Mouse (Mus musculus) kidney, embryonic 16.5 days (tissue): ENCODE results near the gene Ankrd24. TPM values are rescaled to one million over a fixed set of nuclear protein-coding genes. Genes with fewer than 3 reads are reported as not detected.
"Not testable (repeated sequence)": the region's sequence is repeated elsewhere in the genome, so short reads cannot be mapped to it uniquely, and the experiment has no call there.

Source experiments
- ATAC-seq: fragments of 200-750 bp; cut with Nextera tagmentation; 2 replicates; pipeline ENCODE4 v1.8.0; 2017; ENCODE audit warnings: moderate TSS enrichment; ENCODE audit not compliant: low FRiP score, low TSS enrichment
- H3K27ac ChIP-seq: fragments of 300-500 bp; sonication (generic); 2 replicates; pipeline ENCODE4 v1.5.1; 2014; ENCODE audit warnings: low read length
- H3K27me3 ChIP-seq: fragments of 300-500 bp; sonication (generic); 2 replicates; pipeline ENCODE4 v1.6.1; 2014; ENCODE audit warnings: low read length, control low read depth, mixed read lengths; ENCODE audit not compliant: insufficient read depth
- H3K36me3 ChIP-seq: fragments of 300-500 bp; sonication (generic); 2 replicates; pipeline ENCODE4 v1.6.1; 2014; ENCODE audit warnings: low read length, control low read depth, mixed read lengths; ENCODE audit not compliant: insufficient read depth
- H3K4me1 ChIP-seq: fragments of 300-500 bp; sonication (generic); 2 replicates; pipeline ENCODE4 v1.6.1; 2014; ENCODE audit warnings: low read length, control low read depth, mixed read lengths; ENCODE audit not compliant: insufficient read depth
- H3K4me2 ChIP-seq: fragments of 300-500 bp; sonication (generic); replicated peaks from 2 replicates; pipeline ENCODE4 v1.6.1; 2014; ENCODE audit warnings: low read depth, low read length
- H3K4me3 ChIP-seq: fragments of 300-500 bp; sonication (generic); 2 replicates; pipeline ENCODE4 v1.5.1; 2014; ENCODE audit warnings: mild to moderate bottlenecking, low read length
- H3K9ac ChIP-seq: fragments of 300-500 bp; sonication (generic); replicated peaks from 2 replicates; pipeline ENCODE4 v1.6.1; 2014; ENCODE audit warnings: low read length
- H3K9me3 ChIP-seq: fragments of 300-500 bp; sonication (generic); 2 replicates; pipeline ENCODE4 v1.6.1; 2016; ENCODE audit warnings: low read length, control low read depth
- WGBS: fragments of 180-500 bp; shearing (Covaris S2); extraction: QIAGEN DNeasy Blood & Tissue Kit; methylation state at CpG from one replicate; pipeline ENCODE4 v1.1.7; 2014; 5-methylcytosine and 5-hydroxymethylcytosine counted together
- polyA plus RNA-seq: library from polyadenylated mRNA; unstranded; fragments of >200 nt; fragmentation: Nextera tagmentation; extraction: Ambion mirVana; gene quantifications from 2 replicates; pipeline ENCODE4 v1.2.1, GENCODE M21; 2015

Gene Ankrd24
- polyA plus RNA-seq, 1 experiment from 2014 or later: 17.6 TPM

GRCm38 (mm10) chr10:81655178-81655577, 26.8 kb downstream of the Ankrd24 start:
- Histone ChIP-seq H3K9me3 (peaks cover 65% of the 10 kb centered on the region), H3K27me3 (no peaks in the 10 kb centered on the region), H3K4me2 (no peak overlapping the region), H3K4me1 (no peaks in the 10 kb centered on the region; the same call in 1 of the 2 replicates), H3K9ac (no peak overlapping the region), H3K27ac (no peak overlapping the region), H3K36me3 (peaks cover 58% of the 10 kb centered on the region), H3K4me3 (no peak overlapping the region)
- WGBS: 96% methylated on average over 10 of the region's 10 CpGs
- ATAC-seq: no peak

DNA sequence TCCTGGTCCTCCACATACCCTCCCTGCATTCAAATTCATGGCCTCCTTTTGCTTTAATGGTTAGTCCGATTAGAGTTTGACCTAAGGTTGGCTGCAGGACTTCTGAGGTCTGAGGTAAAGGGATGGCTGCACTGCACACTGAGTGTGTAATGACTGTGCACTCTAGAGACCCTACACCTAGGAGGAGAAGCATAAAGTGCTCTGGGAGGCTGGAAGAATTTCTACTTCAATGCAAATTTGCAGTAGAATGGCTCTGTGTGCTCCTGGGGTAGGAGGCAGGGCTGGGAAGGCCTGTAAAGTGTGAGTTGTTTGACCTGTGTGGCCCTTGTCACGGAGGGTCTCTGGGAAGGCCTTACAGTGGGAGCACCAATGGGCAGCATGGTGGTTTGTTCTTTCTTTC, 27.8 kb downstream of the Ankrd24 start:
- no peak for ATAC-seq
- peaks cover 62% of the 10 kb centered on the region for H3K9me3 ChIP-seq
- peaks cover 49% of the 10 kb centered on the region for H3K36me3 ChIP-seq
- H3K4me2 ChIP-seq: no peak overlapping the region
- 94% methylated on average over 2 of the region's 2 CpGs for WGBS
- H3K4me3 ChIP-seq: no peak overlapping the region
- H3K27ac ChIP-seq: no peak overlapping the region
- H3K4me1 ChIP-seq: no peaks in the 10 kb centered on the region
- H3K9ac ChIP-seq: no peak overlapping the region
- H3K27me3 ChIP-seq: no peaks in the 10 kb centered on the region

DNA sequence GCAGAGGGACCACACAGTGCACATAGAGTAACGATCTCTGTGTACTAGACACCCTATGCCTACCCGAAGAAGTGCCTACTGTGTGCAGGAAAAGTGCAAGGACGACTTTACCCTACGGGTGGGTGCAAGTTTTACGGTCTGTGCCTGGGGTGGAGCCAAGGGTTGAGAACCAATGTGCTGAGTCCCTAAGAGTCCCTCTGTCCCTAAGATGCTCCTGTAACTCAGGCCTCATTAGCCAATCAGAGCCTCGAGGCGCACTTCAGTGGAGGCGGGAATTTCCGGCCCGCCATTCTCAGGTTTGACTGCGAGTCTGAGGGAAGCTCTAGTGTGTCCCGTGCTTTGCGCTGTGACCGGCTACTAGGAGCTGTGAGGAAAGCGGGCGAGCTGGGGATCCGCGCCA, 58.8 kb downstream of the Ankrd24 start:
- H3K4me1 ChIP-seq, H3K4me2 ChIP-seq, H3K36me3 ChIP-seq, H3K9me3 ChIP-seq, H3K9ac ChIP-seq, H3K27me3 ChIP-seq, H3K4me3 ChIP-seq, H3K27ac ChIP-seq, ATAC-seq: not testable (repeated sequence)
- no CpG with 5 or more reads among the region's 18 CpGs for WGBS

Other genes starting within 250 kb of the Ankrd24 start
- gene Dohh, start 244.1 kb upstream of the Ankrd24 start, polyA plus RNA-seq: 87.6 and 104 TPM in 2 replicates
- 5.0 and 5.2 TPM in 2 replicates for gene Gm48551, start 244.1 kb upstream of the Ankrd24 start, polyA plus RNA-seq
- gene Gm48552, start 239.5 kb upstream of the Ankrd24 start, polyA plus RNA-seq: 1.4 and 1.6 TPM in 2 replicates
- gene Smim24, start 235.5 kb upstream of the Ankrd24 start, polyA plus RNA-seq: 42.7 and 44.1 TPM in 2 replicates
- gene Nfic, start 172.9 kb upstream of the Ankrd24 start, polyA plus RNA-seq: 87.8 and 92.0 TPM in 2 replicates
- gene Celf5, start 145.8 kb upstream of the Ankrd24 start, polyA plus RNA-seq: 0.29 and 0.67 TPM in 2 replicates
- gene Ncln, start 132.1 kb upstream of the Ankrd24 start, polyA plus RNA-seq: 107 and 112 TPM in 2 replicates
- 1.5 and 1.7 TPM in 2 replicates for gene S1pr4, start 128.4 kb upstream of the Ankrd24 start, polyA plus RNA-seq
- 0.70 and 0.98 TPM in 2 replicates for gene Gna15, start 104.3 kb upstream of the Ankrd24 start, polyA plus RNA-seq
- gene Gna11, start 83.3 kb upstream of the Ankrd24 start, polyA plus RNA-seq: 92.3 and 92.7 TPM in 2 replicates
- gene Aes, start 69.1 kb upstream of the Ankrd24 start, polyA plus RNA-seq: 322 and 487 TPM in 2 replicates
- 41.0 and 52.0 TPM in 2 replicates for gene Tle2, start 54.0 kb upstream of the Ankrd24 start, polyA plus RNA-seq
- 18.5 and 22.8 TPM in 2 replicates for gene Tle6, start 27.5 kb upstream of the Ankrd24 start, polyA plus RNA-seq
- gene BC025920, start 22.3 kb upstream of the Ankrd24 start, polyA plus RNA-seq: 0.66 and 0.82 TPM in 2 replicates
- 41.8 and 48.4 TPM in 2 replicates for gene Sirt6, start 743 bp upstream of the Ankrd24 start, polyA plus RNA-seq
- 5.6 and 6.3 TPM in 2 replicates for gene Gm10778, start 20.5 kb downstream of the Ankrd24 start, polyA plus RNA-seq
- 17.9 and 19.4 TPM in 2 replicates for gene Zfp433, start 76.3 kb downstream of the Ankrd24 start, polyA plus RNA-seq
- gene Gm3055, start 142.6 kb downstream of the Ankrd24 start, polyA plus RNA-seq: 12.1 and 14.4 TPM in 2 replicates
- gene Gm4767, start 183.6 kb downstream of the Ankrd24 start, polyA plus RNA-seq: 3.1 and 4.2 TPM in 2 replicates
- gene Gm32687, start 235.4 kb downstream of the Ankrd24 start, polyA plus RNA-seq: 9.9 and 13.5 TPM in 2 replicates